Mouse (Mus musculus) forelimb bud, embryonic 11.5 days (tissue): ENCODE results near the gene Otud3.
A peak's percentile ranks its signal among the peaks of the same experiment; 100 is the strongest.
"Not testable (repeated sequence)": the region's sequence is repeated elsewhere in the genome, so short reads cannot be mapped to it uniquely, and the experiment has no call there.

Experiments
- DNase-seq: peaks from one replicate; pipeline ENCODE4 v3.0.0-alpha.2; 2012; ENCODE audit warnings: low read depth, low spot score

Gene Otud3

GRCm38 (mm10) chr4:138913797-138914196, at the start of gene Otud3:
Otud3 (minus strand) TSS chr4:138913945.
- DNase-seq, result peak; percentile 94

GRCm38 (mm10) chr4:138962719-138963118, 49.0 kb upstream of the Otud3 start:
- DNase-seq, result no peak

GRCm38 (mm10) chr4:138959926-138960325, 46.2 kb upstream of the Otud3 start:
- DNase-seq, result no peak

GRCm38 (mm10) chr4:138959120-138959519, 45.4 kb upstream of the Otud3 start:
- no peak for DNase-seq

GRCm38 (mm10) chr4:138958612-138959011, 44.9 kb upstream of the Otud3 start:
- no peak for DNase-seq

- no peak for DNase-seq
Observed at GRCm38 (mm10) chr4:138948257-138948656, 34.5 kb upstream of the Otud3 start.

GRCm38 (mm10) chr4:138943730-138944129, 30.0 kb upstream of the Otud3 start:
- DNase-seq, result peak; percentile 53

GRCm38 (mm10) chr4:138941966-138942365, 28.2 kb upstream of the Otud3 start:
- no peak for DNase-seq

- DNase-seq, result no peak
Observed at GRCm38 (mm10) chr4:138941401-138941800, 27.7 kb upstream of the Otud3 start.

- DNase-seq, result no peak
Observed at GRCm38 (mm10) chr4:138939481-138939880, 25.7 kb upstream of the Otud3 start.

GRCm38 (mm10) chr4:138938495-138939269, 24.9 kb upstream of the Otud3 start:
- DNase-seq, result no peak

- no peak for DNase-seq
Observed at GRCm38 (mm10) chr4:138934456-138935145, 20.9 kb upstream of the Otud3 start.

GRCm38 (mm10) chr4:138933862-138934261, 20.1 kb upstream of the Otud3 start:
- no peak for DNase-seq

GRCm38 (mm10) chr4:138925561-138925960, 11.8 kb upstream of the Otud3 start:
- no peak for DNase-seq

GRCm38 (mm10) chr4:138922131-138922459, 8.3 kb upstream of the Otud3 start:
- DNase-seq, result peak; percentile 89

GRCm38 (mm10) chr4:138921254-138922130, 7.7 kb upstream of the Otud3 start:
- no peak for DNase-seq

GRCm38 (mm10) chr4:138917282-138917681, 3.5 kb upstream of the Otud3 start:
- no peak for DNase-seq

- DNase-seq, result no peak
Observed at GRCm38 (mm10) chr4:138913141-138913787, 481 bp downstream of the Otud3 start.

GRCm38 (mm10) chr4:138905624-138906337, 8.0 kb downstream of the Otud3 start:
- no peak for DNase-seq

- DNase-seq, result no peak
Observed at GRCm38 (mm10) chr4:138899361-138899760, 14.4 kb downstream of the Otud3 start.

GRCm38 (mm10) chr4:138893789-138894188, 20.0 kb downstream of the Otud3 start:
- not testable (repeated sequence) for DNase-seq
